In the genomic region with DNA sequence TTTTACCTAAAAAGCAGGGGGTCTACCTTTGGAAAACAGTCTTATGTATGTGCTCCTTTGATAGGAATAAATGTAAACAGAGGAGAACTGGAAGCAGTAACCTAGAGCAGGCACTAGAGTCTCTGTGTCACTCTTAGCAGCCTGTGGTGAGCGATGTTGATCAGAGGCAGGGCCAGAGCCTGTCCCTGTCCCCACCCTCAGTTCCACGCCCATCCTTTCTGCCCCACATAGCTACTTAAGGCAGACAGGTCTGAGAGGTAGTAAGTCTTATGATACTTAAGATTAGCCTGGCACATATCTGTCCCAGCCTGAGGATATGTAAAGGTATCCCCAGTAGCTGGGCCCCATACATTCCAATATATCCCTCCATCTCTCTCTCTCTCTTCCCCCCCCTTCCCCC, we compare ENCODE assay signal across 13 mouse cellular contexts. TPM values are rescaled to one million over a fixed set of nuclear protein-coding genes. Genes with fewer than 3 reads are reported as not detected.
DNase-seq lines count a peak whose midpoint lies in the region; ATAC-seq and TF ChIP-seq lines count a peak whose summit lies in the region.
"Had no signal": no experiment of that assay in that cellular context is flagged by ENCODE, and none has a peak within 500 bp of the region (broad histone marks: within the 10 kb centered on the region; RNA-seq: fewer than 3 reads in every experiment).

No protein-coding gene starts in this region.

- no peak overlapping the region for H3K4me3 ChIP-seq in hindbrain, postnatal 0 days (ENCODE audit: low read length)
- H3K4me3 ChIP-seq in hindbrain, embryonic 16.5 days (ENCODE audit: low read length): no peak overlapping the region
- H3K4me3 ChIP-seq in neural tube, embryonic 13.5 days: no peak overlapping the region
- no peak overlapping the region for H3K4me3 ChIP-seq in liver, embryonic 12.5 days
- H3K4me3 ChIP-seq in neural tube, embryonic 15.5 days (replicated peaks): no peak overlapping the region

- H3K9ac ChIP-seq in hindbrain, postnatal 0 days (replicated peaks; ENCODE audit: low read length): no peak overlapping the region
- H3K9ac ChIP-seq in hindbrain, embryonic 16.5 days (ENCODE audit: low read depth, low read length): no peak overlapping the region
- 0 out of 2 replicates have a peak overlapping the region, but pooled peaks have one; percentile 26 for H3K9ac ChIP-seq in neural tube, embryonic 13.5 days
- H3K9ac ChIP-seq in liver, embryonic 12.5 days: no peak overlapping the region
- no peak overlapping the region for H3K9ac ChIP-seq in neural tube, embryonic 15.5 days (replicated peaks)
- H3K9ac ChIP-seq: liver, embryonic 14.5 days had no signal

- 70% methylated on average over 2 of the region's 2 CpGs for WGBS in hindbrain, postnatal 0 days
- WGBS in hindbrain, embryonic 16.5 days: 57% methylated on average over 2 of the region's 2 CpGs
- 64% methylated on average over 2 of the region's 2 CpGs for WGBS in neural tube, embryonic 13.5 days
- 40% methylated on average over 2 of the region's 2 CpGs for WGBS in liver, embryonic 12.5 days (ENCODE audit: insufficient replicate concordance)
- WGBS in neural tube, embryonic 15.5 days: 69% methylated on average over 2 of the region's 2 CpGs

- ATAC-seq in hindbrain, postnatal 0 days: no peak
- ATAC-seq in hindbrain, embryonic 16.5 days: no peak
- ATAC-seq in neural tube, embryonic 13.5 days (ENCODE audit: low read depth): no peak
- no peak for ATAC-seq in liver, embryonic 12.5 days
- no peak for ATAC-seq in neural tube, embryonic 15.5 days (ENCODE audit: low FRiP score)
- ATAC-seq in erythroblast, adult 5-6 weeks (replicated peaks; ENCODE audit: low FRiP score, poor library complexity, severe bottlenecking): no peak

- no peak for TF ChIP-seq CTCF in hindbrain, postnatal 0 days (IDR thresholded peaks at IDR 0.05; ENCODE audit: low read depth)

- DNase-seq in hindbrain, postnatal 0 days (ENCODE audit: low spot score): no peak
- no peak for DNase-seq in neural tube, embryonic 10.5 days (ENCODE audit: extremely low spot score, low spot score)
- DNase-seq in layer of hippocampus, adult 11-12 months (ENCODE audit: low spot score): no peak
- DNase-seq: adrenal gland, postnatal 14 days; cerebellum, postnatal 10 days; embryo, embryonic 11 days; thymus, postnatal 36 days had no signal

- peak overlapping the region; percentile 70; the same call in 1 of the 2 replicates for H3K4me2 ChIP-seq in hindbrain, postnatal 0 days (ENCODE audit: low read depth, low read length)
- H3K4me2 ChIP-seq in hindbrain, embryonic 16.5 days (ENCODE audit: low read length): no peak overlapping the region
- H3K4me2 ChIP-seq in neural tube, embryonic 13.5 days: peak overlapping the region; percentile 1; the same call in 1 of the 2 replicates
- H3K4me2 ChIP-seq in liver, embryonic 12.5 days: 0 out of 2 replicates have a peak overlapping the region, but pooled peaks have one; percentile 4
- H3K4me2 ChIP-seq in neural tube, embryonic 15.5 days: peak overlapping the region; percentile 64; the same call in 1 of the 2 replicates

- H3K9me3 ChIP-seq in hindbrain, postnatal 0 days (ENCODE audit: low read length): no peaks in the 10 kb centered on the region
- no peaks in the 10 kb centered on the region for H3K9me3 ChIP-seq in hindbrain, embryonic 16.5 days (ENCODE audit: control insufficient read depth, low read length)
- no peaks in the 10 kb centered on the region for H3K9me3 ChIP-seq in neural tube, embryonic 13.5 days
- no peaks in the 10 kb centered on the region for H3K9me3 ChIP-seq in liver, embryonic 12.5 days (replicated peaks)
- no peaks in the 10 kb centered on the region for H3K9me3 ChIP-seq in neural tube, embryonic 15.5 days (replicated peaks)

- H3K4me1 ChIP-seq in hindbrain, postnatal 0 days (ENCODE audit: insufficient read depth, low read length): peaks cover 13% of the 10 kb centered on the region; the same call in 1 of the 2 replicates
- H3K4me1 ChIP-seq in hindbrain, embryonic 16.5 days (ENCODE audit: control insufficient read depth, insufficient read depth, low read depth, low read length): peaks cover 28% of the 10 kb centered on the region
- H3K4me1 ChIP-seq in neural tube, embryonic 13.5 days (replicated peaks): peaks cover 32% of the 10 kb centered on the region
- peaks cover 37% of the 10 kb centered on the region for H3K4me1 ChIP-seq in liver, embryonic 12.5 days
- H3K4me1 ChIP-seq in neural tube, embryonic 15.5 days: peaks cover 33% of the 10 kb centered on the region

- no peak overlapping the region for H3K27ac ChIP-seq in hindbrain, postnatal 0 days
- H3K27ac ChIP-seq in hindbrain, embryonic 16.5 days (ENCODE audit: low read depth, low read length): no peak overlapping the region
- no peak overlapping the region for H3K27ac ChIP-seq in neural tube, embryonic 13.5 days (replicated peaks)
- no peak overlapping the region for H3K27ac ChIP-seq in liver, embryonic 12.5 days
- no peak overlapping the region for H3K27ac ChIP-seq in neural tube, embryonic 15.5 days (replicated peaks)
- H3K27ac ChIP-seq: liver, embryonic 14.5 days had no signal

- no peaks in the 10 kb centered on the region for H3K36me3 ChIP-seq in hindbrain, postnatal 0 days (ENCODE audit: insufficient read depth, low read length)
- H3K36me3 ChIP-seq in hindbrain, embryonic 16.5 days (ENCODE audit: control insufficient read depth, insufficient read depth, low read length): no peaks in the 10 kb centered on the region
- no peaks in the 10 kb centered on the region for H3K36me3 ChIP-seq in neural tube, embryonic 13.5 days
- no peaks in the 10 kb centered on the region for H3K36me3 ChIP-seq in liver, embryonic 12.5 days
- H3K36me3 ChIP-seq in neural tube, embryonic 15.5 days: no peaks in the 10 kb centered on the region

- H3K27me3 ChIP-seq in hindbrain, postnatal 0 days (ENCODE audit: insufficient read depth, low read length): no peaks in the 10 kb centered on the region
- H3K27me3 ChIP-seq in hindbrain, embryonic 16.5 days (replicated peaks; ENCODE audit: control insufficient read depth, insufficient read depth, low read length): no peaks in the 10 kb centered on the region
- H3K27me3 ChIP-seq in neural tube, embryonic 13.5 days: no peaks in the 10 kb centered on the region
- H3K27me3 ChIP-seq in liver, embryonic 12.5 days (replicated peaks): no peaks in the 10 kb centered on the region
- no peaks in the 10 kb centered on the region for H3K27me3 ChIP-seq in neural tube, embryonic 15.5 days (replicated peaks)

RNA-seq across cellular contexts. Expression of a gene that starts 2.9 kb away (rescaled TPM):
- total RNA-seq in hindbrain, postnatal 0 days (2014; rRNA removed): 25.3 and 26.5 TPM in 2 replicates
- polyA plus RNA-seq in hindbrain, postnatal 0 days (2015; fragmentation: Nextera tagmentation; extraction: Ambion mirVana): 33.2 and 33.6 TPM in 2 replicates
- polyA plus RNA-seq in hindbrain, embryonic 16.5 days (2015; fragmentation: Nextera tagmentation; extraction: Ambion mirVana): 40.4 and 47.3 TPM in 2 replicates
- polyA plus RNA-seq in neural tube, embryonic 13.5 days (2015; fragmentation: Nextera tagmentation; extraction: Ambion mirVana): 31.4 and 31.6 TPM in 2 replicates
- polyA plus RNA-seq in liver, embryonic 12.5 days (2016; fragmentation: Nextera tagmentation; extraction: Ambion mirVana): 7.3 and 7.6 TPM in 2 replicates
- 34.1 and 38.0 TPM in 2 replicates for polyA plus RNA-seq in neural tube, embryonic 15.5 days (2015; fragmentation: Nextera tagmentation; extraction: Ambion mirVana)
- 7.7 and 9.4 TPM in 2 replicates for total RNA-seq in erythroblast, adult 5-6 weeks (2015; ENCODE audit: low replicate concordance)
- total RNA-seq in erythroblast, adult 5-6 weeks (2017; ENCODE audit: low replicate concordance): 7.1 and 8.5 TPM in 2 replicates
